Comparison of ENCODE assay signal across 16 mouse cellular contexts in the genomic region with DNA sequence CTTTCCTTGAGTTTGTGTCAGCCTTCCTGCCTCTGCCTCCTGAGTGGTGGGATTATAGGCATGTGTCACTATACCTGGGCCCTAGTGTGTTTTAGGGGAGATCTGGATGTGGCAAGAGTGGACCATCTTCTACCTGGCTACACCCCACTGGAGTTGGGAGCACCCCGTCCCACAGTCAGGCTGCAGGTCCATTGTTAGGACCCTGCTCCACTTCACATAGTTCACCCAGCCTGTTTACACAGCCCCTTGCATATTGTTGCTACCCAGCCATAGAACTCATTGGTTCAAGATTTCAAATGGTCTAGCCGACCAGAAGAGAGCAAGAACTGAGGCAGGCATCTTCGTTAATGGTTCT. TPM values are rescaled to one million over a fixed set of nuclear protein-coding genes. Genes with fewer than 3 reads are reported as not detected.
"Had no signal": no experiment of that assay in that cellular context is flagged by ENCODE, and none has a peak within 500 bp of the region (broad histone marks: within the 10 kb centered on the region; RNA-seq: fewer than 3 reads in every experiment).

No protein-coding gene starts in this region.

- H3K27me3 ChIP-seq: liver, embryonic 13.5 days; lung, embryonic 15.5 days; midbrain, embryonic 15.5 days; neural tube, embryonic 12.5 days had no signal

- H3K27ac ChIP-seq: left cerebral cortex, adult 2 months; liver, embryonic 13.5 days; lung, embryonic 15.5 days; macrophage; midbrain, embryonic 15.5 days; neural tube, embryonic 12.5 days had no signal

- H3K4me1 ChIP-seq: liver, embryonic 13.5 days; lung, embryonic 15.5 days; megakaryocyte, embryonic 14.5 days; neural tube, embryonic 12.5 days had no signal

- H3K9me3 ChIP-seq: liver, embryonic 13.5 days; lung, embryonic 15.5 days; midbrain, embryonic 15.5 days had no signal

- H3K36me3 ChIP-seq: liver, embryonic 13.5 days; lung, embryonic 15.5 days; midbrain, embryonic 15.5 days; neural tube, embryonic 12.5 days had no signal

- H3K4me2 ChIP-seq: liver, embryonic 13.5 days; lung, embryonic 15.5 days; midbrain, embryonic 11.5 days; midbrain, embryonic 15.5 days; neural tube, embryonic 12.5 days had no signal

- H3K9ac ChIP-seq: liver, embryonic 13.5 days; liver, postnatal 0 days; lung, embryonic 15.5 days; midbrain, embryonic 15.5 days; neural tube, embryonic 12.5 days had no signal

- H3K4me3 ChIP-seq: left cerebral cortex, adult 2 months; liver, embryonic 13.5 days; lung, embryonic 15.5 days; megakaryocyte, embryonic 14.5 days; midbrain, embryonic 15.5 days; neural tube, embryonic 12.5 days had no signal

- ATAC-seq: liver, postnatal 0 days; midbrain, embryonic 15.5 days had no signal

- DNase-seq: kidney, postnatal 25 days; liver; liver, embryonic 13.5 days; liver, postnatal 0 days; lung, postnatal 14 days; spleen, adult 18-20 months; thymus, adult 18-20 months; thymus, postnatal 14 days had no signal

RNA-seq across cellular contexts. Expression of gene Tll2, which starts 54.6 kb away (rescaled TPM):
- total RNA-seq: monocyte, adult 5-6 weeks had no signal
- polyA plus RNA-seq: liver, embryonic 13.5 days; liver, postnatal 0 days; lung, embryonic 15.5 days; macrophage had no signal
